Mouse (Mus musculus) CH12.LX (cell line): Measurements from ENCODE around the gene Tmem108.

Experiments used
- CHD1 ChIP-seq: IDR thresholded peaks from 2 replicates; pipeline ENCODE4 v1.6.1; 2012; ENCODE audit warnings: low read depth, low read length, improper control_type of control experiment, inconsistent platforms
- CHD2 ChIP-seq: IDR thresholded peaks from 2 replicates; pipeline ENCODE4 v1.6.1; 2011; ENCODE audit warnings: low read length, improper control_type of control experiment
- CTCF ChIP-seq, 2 experiments: IDR thresholded peaks in 1 of 2; conservative IDR thresholded peaks in 1 of 2; 2 replicates each; pipeline ENCODE4 v1.5.1; 2011 to 2012; ENCODE audit warnings: low read depth in 2 of 2, low read length in 2 of 2, improper control_type of control experiment in 1 of 2, inconsistent platforms in 1 of 2, mild to moderate bottlenecking in 1 of 2, moderate library complexity in 1 of 2
- E2F4 ChIP-seq: IDR thresholded peaks from 2 replicates; pipeline ENCODE4 v1.6.1; 2011; ENCODE audit warnings: low read depth, low read length, improper control_type of control experiment; ENCODE audit not compliant: insufficient replicate concordance
- EP300 ChIP-seq: IDR thresholded peaks from 2 replicates; pipeline ENCODE4 v1.6.1; 2011; ENCODE audit warnings: low read length, improper control_type of control experiment
- IRF4 ChIP-seq: IDR thresholded peaks from 2 replicates; pipeline ENCODE4 v1.6.1; 2014; ENCODE audit warnings: low read depth, mild to moderate bottlenecking, inconsistent platforms, low read length, improper control_type of control experiment
- MXI1 ChIP-seq: IDR thresholded peaks from 2 replicates; pipeline ENCODE4 v1.6.1; 2011; ENCODE audit warnings: mild to moderate bottlenecking, low read depth, low read length, improper control_type of control experiment
- MYC ChIP-seq: IDR thresholded peaks from 2 replicates; pipeline ENCODE4 v1.6.1; 2011; ENCODE audit warnings: low read depth, mild to moderate bottlenecking, improper control_type of control experiment, low read length
- POLR2A ChIP-seq: IDR thresholded peaks from 2 replicates; pipeline ENCODE4 v1.6.1; 2011; ENCODE audit warnings: low read depth, mild to moderate bottlenecking, improper control_type of control experiment, low read length
- SIN3A ChIP-seq: IDR thresholded peaks from 2 replicates; pipeline ENCODE4 v1.6.1; 2012; ENCODE audit warnings: low read length, improper control_type of control experiment, inconsistent platforms
- TBP ChIP-seq: conservative IDR thresholded peaks from 2 replicates; pipeline ENCODE4 v1.6.1; 2011; ENCODE audit warnings: low read depth, low read length, improper control_type of control experiment
- UBTF ChIP-seq: IDR thresholded peaks from 2 replicates; pipeline ENCODE4 v1.6.1; 2012; ENCODE audit warnings: low read depth, mild to moderate bottlenecking, inconsistent platforms, low read length, improper control_type of control experiment, moderate library complexity
- USF1 ChIP-seq: IDR thresholded peaks from 2 replicates; pipeline ENCODE4 v1.6.1; 2014; ENCODE audit warnings: low read depth, mild to moderate bottlenecking, inconsistent platforms, low read length, improper control_type of control experiment
- ZNF384 ChIP-seq: IDR thresholded peaks from 2 replicates; pipeline ENCODE4 v1.6.1; 2012; ENCODE audit warnings: low read depth, low read length, improper control_type of control experiment, inconsistent platforms

- TF ChIP-seq POLR2A = no peak
- TF ChIP-seq E2F4 = no peak
- TF ChIP-seq IRF4 = no peak
- TF ChIP-seq ZNF384 = no peak
- TF ChIP-seq CHD1 = no peak
- no peak for TF ChIP-seq UBTF
- no peak for TF ChIP-seq CHD2
- TF ChIP-seq MXI1 = no peak
- TF ChIP-seq CTCF (conservative IDR thresholded peaks at IDR 0.05 in 1 of 2, IDR thresholded peaks at IDR 0.05 in 1 of 2; ENCODE audit: low read depth in 2 of 2, low read length in 2 of 2) = peak; percentile 6 to 70; a peak in 2 of 4 replicates
- TF ChIP-seq USF1 = no peak
- TF ChIP-seq MYC = no peak
- TF ChIP-seq TBP = no peak
- no peak for TF ChIP-seq SIN3A
- no peak for TF ChIP-seq EP300
Measured at GRCm38 (mm10) chr9:103600834-103601233, 160.8 kb downstream of the Tmem108 start.
